Mouse (Mus musculus) cerebellum, adult 2 months (tissue): Measurements from ENCODE around the gene Tmem186.

Experiments
- CTCF ChIP-seq: fragments of 200-500 bp; IDR thresholded peaks from 2 replicates; pipeline ENCODE4 v1.5.1; 2011; ENCODE audit warnings: low read depth, mild to moderate bottlenecking, control low read depth, low read length, moderate library complexity, borderline replicate concordance; ENCODE audit not compliant: insufficient read depth
- POLR2A ChIP-seq: fragments of 200-500 bp; IDR thresholded peaks from 2 replicates; pipeline ENCODE4 v1.6.1; 2011; ENCODE audit warnings: low read length, control low read depth, borderline replicate concordance; ENCODE audit not compliant: insufficient read depth

- TF ChIP-seq POLR2A (no peak), CTCF (no peak)
These were observed 30.3 kb upstream of the Tmem186 start for GRCm38 (mm10) chr16:8667814-8668213.
